7 mouse cellular contexts compared by ENCODE assay signal in genomic region chr10:26373951-26374435, GRCm38 (mm10). TPM values are rescaled to one million over a fixed set of nuclear protein-coding genes. Genes with fewer than 3 reads are reported as not detected.
DNase-seq lines count a peak whose midpoint lies in the region; ATAC-seq lines count a peak whose summit lies in the region.

No protein-coding gene starts in this region.

- H3K9ac ChIP-seq in limb, embryonic 15.5 days: peak overlapping the region; percentile 93
- H3K9ac ChIP-seq in midbrain, embryonic 16.5 days (ENCODE audit: low read depth, low read length): peak overlapping the region; percentile 90

- ATAC-seq in granulocyte monocyte progenitor cell, adult 5-6 weeks (replicated peaks; ENCODE audit: poor library complexity, severe bottlenecking): peak; percentile 25
- peak; percentile 58 for ATAC-seq in limb, embryonic 15.5 days (ENCODE audit: insufficient number of reproducible peaks, low FRiP score, low TSS enrichment, low read depth)
- ATAC-seq in midbrain, embryonic 16.5 days: peak; percentile 26

- H3K27me3 ChIP-seq in limb, embryonic 15.5 days: no peaks in the 10 kb centered on the region
- H3K27me3 ChIP-seq in midbrain, embryonic 16.5 days (ENCODE audit: control insufficient read depth, insufficient read depth, low read depth, low read length): no peaks in the 10 kb centered on the region
- no peaks in the 10 kb centered on the region for H3K27me3 ChIP-seq in splenic B cell, adult 2 months (ENCODE audit: control insufficient read depth, insufficient read depth, low read length, poor library complexity, severe bottlenecking)

- H3K36me3 ChIP-seq in limb, embryonic 15.5 days: no peaks in the 10 kb centered on the region
- no peaks in the 10 kb centered on the region for H3K36me3 ChIP-seq in midbrain, embryonic 16.5 days (ENCODE audit: control insufficient read depth, insufficient read depth, low read length)
- no peaks in the 10 kb centered on the region for H3K36me3 ChIP-seq in splenic B cell, adult 2 months (ENCODE audit: control insufficient read depth, insufficient read depth, low read length, poor library complexity, severe bottlenecking)

- H3K27ac ChIP-seq in limb, embryonic 15.5 days: peak overlapping the region; percentile 96
- peak overlapping the region; percentile 96 for H3K27ac ChIP-seq in midbrain, embryonic 16.5 days (ENCODE audit: low read length)

- DNase-seq in adrenal gland, adult 18-20 months (ENCODE audit: low spot score in 2 of 2): peak; percentile 74 to 77
- peak; percentile 73 for DNase-seq in embryo, embryonic 10.5 days (ENCODE audit: low spot score)
- peak; percentile 50 for DNase-seq in kidney, adult 11 months
- peak; percentile 48 for DNase-seq in splenic B cell, adult 2 months (ENCODE audit: low read depth, low spot score)

- WGBS in limb, embryonic 15.5 days: under 1% methylated on average over 70 of the region's 71 CpGs
- under 1% methylated on average over 69 of the region's 71 CpGs for WGBS in midbrain, embryonic 16.5 days

- H3K4me2 ChIP-seq in limb, embryonic 15.5 days: peak overlapping the region; percentile 70
- H3K4me2 ChIP-seq in midbrain, embryonic 16.5 days (ENCODE audit: low read length): peak overlapping the region; percentile 99

- H3K9me3 ChIP-seq in limb, embryonic 15.5 days: no peaks in the 10 kb centered on the region
- H3K9me3 ChIP-seq in midbrain, embryonic 16.5 days (replicated peaks; ENCODE audit: control insufficient read depth, low read length, poor library complexity, severe bottlenecking): no peaks in the 10 kb centered on the region

- peak overlapping the region; percentile 84 for H3K4me3 ChIP-seq in limb, embryonic 15.5 days
- H3K4me3 ChIP-seq in midbrain, embryonic 16.5 days (ENCODE audit: low read depth, low read length): peak overlapping the region; percentile 91

- peaks cover 12% of the 10 kb centered on the region for H3K4me1 ChIP-seq in limb, embryonic 15.5 days
- H3K4me1 ChIP-seq in midbrain, embryonic 16.5 days (ENCODE audit: control insufficient read depth, insufficient read depth, low read length): peaks cover 21% of the 10 kb centered on the region

RNA-seq across cellular contexts. Expression of gene L3mbtl3, which starts 1.8 kb away (rescaled TPM):
- total RNA-seq in adrenal gland, adult 18-20 months (2021): 10 to 100 TPM in 1 of 2 experiments, 1 to 10 TPM in 1; 6.9 to 10.7 TPM
- 37.8 and 46.1 TPM in 2 replicates for total RNA-seq in granulocyte monocyte progenitor cell, adult 5-6 weeks (2014; fragmentation: Nextera tagmentation)
- 26.0 and 30.2 TPM in 2 replicates for total RNA-seq in granulocyte monocyte progenitor cell, adult 5-6 weeks (2017)
- polyA plus RNA-seq in limb, embryonic 15.5 days (2015; fragmentation: Nextera tagmentation; extraction: Ambion mirVana): 18.8 and 23.3 TPM in 2 replicates
- 35.4 and 38.7 TPM in 2 replicates for polyA plus RNA-seq in midbrain, embryonic 16.5 days (2015; fragmentation: Nextera tagmentation; extraction: Ambion mirVana)

Comparison
In these comparisons a context has a peak if more than half of its experiments do, and no peak if none do; other contexts are left out.
1. Peak in every context shown above with its lines: DNase-seq, ATAC-seq, H3K4me3 ChIP-seq and H3K27ac ChIP-seq.